Mouse (Mus musculus): Measurements from ENCODE around the gene Dyrk1b.
A peak's percentile ranks its signal among the peaks of the same experiment; 100 is the strongest.
"Not testable (repeated sequence)": the region's sequence is repeated elsewhere in the genome, so short reads cannot be mapped to it uniquely, and the experiment has no call there.

The Dyrk1b gene

DNA sequence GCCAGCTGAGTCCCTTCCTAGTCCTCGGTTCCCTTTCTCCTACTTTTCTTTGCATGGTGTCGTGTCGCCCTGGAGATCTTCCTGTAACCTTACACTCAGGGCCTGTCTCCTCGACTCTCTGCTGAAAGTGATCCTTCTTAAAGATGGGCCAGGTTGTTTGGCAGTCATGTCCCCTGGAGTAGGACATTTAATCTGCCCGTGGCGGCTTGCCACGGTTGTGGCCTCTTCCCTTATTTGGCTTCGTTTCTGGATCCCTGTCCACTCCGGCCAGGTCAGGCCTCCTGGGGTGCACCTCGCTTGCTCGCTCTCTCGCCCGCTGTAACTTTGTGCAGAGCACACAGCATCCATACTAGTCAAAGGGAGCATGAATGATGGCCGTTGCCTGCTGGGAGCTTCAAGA is 17.3 kb downstream of the Dyrk1b start:
- DNase-seq: no peak

- DNase-seq: no peak
Measured at GRCm38 (mm10) chr7:28199054-28199453, 19.8 kb downstream of the Dyrk1b start.

DNA sequence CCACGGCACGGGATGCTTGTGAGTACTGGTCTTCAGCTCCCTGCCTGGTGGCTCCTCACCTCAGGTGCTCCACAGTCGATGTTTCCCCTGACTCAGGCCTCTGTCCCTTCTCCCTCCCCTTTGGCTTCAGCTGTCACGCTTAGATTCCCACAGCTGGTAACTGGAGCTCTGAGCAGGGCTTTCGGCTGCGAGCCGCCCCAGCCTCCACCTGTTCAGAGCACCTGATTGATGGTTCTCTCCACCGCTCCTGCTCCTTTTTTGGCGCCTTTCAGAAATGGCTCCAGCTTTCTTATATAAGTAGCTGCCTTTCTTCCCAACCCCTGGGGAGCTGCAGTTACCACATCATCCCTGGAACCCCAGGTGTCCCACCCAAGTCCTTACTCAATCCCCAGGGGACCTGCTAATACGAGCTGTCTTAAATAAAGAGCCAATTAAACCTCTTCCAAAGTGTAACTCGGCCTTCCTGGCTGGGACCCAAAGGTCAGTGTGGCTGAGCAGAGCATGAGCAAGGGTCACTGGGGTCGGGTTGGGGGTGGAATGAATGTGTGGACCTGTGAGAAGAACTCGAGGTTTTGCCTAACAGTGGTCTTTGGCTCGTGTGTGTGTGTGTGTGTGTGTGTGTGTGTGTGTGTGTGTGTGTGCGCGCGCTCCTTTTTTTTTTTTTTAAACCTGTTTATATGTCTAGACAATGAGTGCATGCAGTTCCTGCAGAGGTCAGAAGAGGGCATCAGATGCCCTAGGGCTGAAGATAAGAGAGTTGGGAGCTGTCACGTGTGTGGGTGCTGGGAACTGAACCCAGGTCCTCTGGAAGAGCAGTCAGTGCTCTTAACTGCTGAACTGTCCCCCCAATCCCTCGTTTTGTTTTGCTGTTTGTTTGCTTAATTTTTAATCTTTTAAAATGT is 24.2 kb downstream of the Dyrk1b start:
- DNase-seq: peak; percentile 78

DNA sequence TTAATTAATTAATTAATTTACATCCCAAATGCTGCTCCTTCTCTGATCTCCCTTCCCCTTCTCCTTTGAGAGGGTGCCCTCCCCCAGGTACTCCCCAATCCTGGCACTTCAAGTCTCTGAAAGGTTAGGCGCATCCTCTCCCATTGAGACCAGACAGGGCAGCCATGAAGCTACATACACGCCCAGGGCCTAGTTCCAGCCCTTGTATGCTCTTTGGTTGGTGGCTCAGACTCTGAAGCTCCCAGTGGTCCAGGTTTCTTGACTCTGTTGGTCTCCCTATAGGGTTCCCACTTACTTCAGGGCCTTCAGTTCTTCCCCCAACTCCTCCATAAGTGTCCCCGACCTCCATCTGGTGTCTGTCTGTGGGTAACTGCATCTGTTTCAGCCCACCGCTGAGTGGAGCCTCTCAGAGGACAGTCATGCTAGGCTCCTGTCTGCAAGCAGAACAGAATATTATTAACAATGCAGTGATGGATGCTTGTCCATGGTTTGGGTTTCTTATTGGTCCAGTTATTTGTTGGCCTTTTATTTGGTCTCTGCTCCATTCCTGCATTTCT is 26.9 kb downstream of the Dyrk1b start:
- DNase-seq: no peak

- no peak for DNase-seq
Measured at GRCm38 (mm10) chr7:28208396-28208987, 29.2 kb downstream of the Dyrk1b start.

DNA sequence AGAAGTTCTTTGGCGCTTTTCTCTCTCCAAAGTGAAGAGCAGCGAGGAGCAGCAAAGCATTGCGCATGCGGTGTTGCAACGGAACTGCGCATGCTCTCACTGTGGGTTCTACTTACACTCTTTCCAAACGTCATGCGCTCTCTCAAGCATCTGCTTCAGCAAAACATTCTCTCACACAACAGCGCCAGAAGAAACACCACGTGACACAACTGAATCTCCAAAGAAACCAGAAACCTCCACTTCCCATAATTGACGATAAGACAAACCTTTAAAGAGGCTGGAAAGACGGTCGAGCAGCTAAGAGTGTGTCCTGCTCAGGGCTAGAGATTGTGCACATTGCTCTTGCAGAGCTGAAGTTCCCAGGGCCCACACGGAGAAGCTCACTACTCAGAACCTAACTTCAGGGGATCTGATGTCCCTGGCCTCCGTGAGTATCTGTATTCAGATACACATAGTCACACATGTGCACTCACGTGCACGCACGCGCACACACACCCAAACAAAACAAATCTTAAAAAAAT is 29.8 kb downstream of the Dyrk1b start:
- DNase-seq: peak; percentile 69

GRCm38 (mm10) chr7:28210731-28211130 is 31.5 kb downstream of the Dyrk1b start:
- DNase-seq: no peak

DNA sequence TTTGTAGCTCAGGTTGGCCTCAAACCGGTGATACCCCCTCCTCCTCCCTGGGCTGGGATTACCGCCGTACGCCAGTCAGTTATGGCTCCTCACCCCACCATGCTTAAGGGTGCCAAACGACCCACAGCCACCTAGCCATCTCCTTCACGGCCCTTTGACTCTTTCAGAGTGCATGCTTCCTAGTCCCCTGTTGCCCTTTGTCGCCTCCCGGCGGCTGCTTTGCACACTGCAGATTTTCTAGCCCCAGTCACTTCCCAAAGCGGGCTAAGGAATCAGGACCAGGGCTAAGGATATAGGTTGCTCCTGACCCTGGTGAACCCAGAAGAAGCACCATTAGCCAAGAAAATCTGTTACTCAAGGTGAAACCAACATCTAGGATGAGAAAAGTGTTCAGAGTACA is 34.9 kb downstream of the Dyrk1b start:
- DNase-seq: peak; percentile 58

DNA sequence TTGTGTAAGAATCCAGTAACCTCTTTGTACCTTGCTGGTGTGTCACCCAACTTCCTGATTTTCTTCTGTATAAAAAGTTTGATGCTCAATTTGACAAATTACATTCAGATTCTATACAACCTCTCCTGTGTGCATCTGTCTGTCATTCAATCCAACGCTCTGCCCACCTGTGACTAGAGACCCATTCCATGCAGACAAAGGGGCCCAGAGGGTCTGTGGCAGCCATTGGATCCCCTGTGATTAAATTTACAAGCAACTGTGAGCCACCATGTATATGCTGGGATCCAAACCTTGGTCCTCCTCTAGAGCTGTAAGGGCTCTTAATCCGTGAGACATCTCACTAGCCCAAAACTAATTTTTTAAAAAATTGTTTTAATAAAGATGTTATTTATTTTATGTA is 36.7 kb downstream of the Dyrk1b start:
- not testable (repeated sequence) for DNase-seq

GRCm38 (mm10) chr7:28217811-28218210 is 38.5 kb downstream of the Dyrk1b start:
- not testable (repeated sequence) for DNase-seq

- DNase-seq: peak; percentile 84
Measured at GRCm38 (mm10) chr7:28218951-28219740, 39.9 kb downstream of the Dyrk1b start.

- DNase-seq: not testable (repeated sequence)
Measured at GRCm38 (mm10) chr7:28226836-28227235, 47.6 kb downstream of the Dyrk1b start.

- DNase-seq: not testable (repeated sequence)
Measured at GRCm38 (mm10) chr7:28227421-28227820, 48.2 kb downstream of the Dyrk1b start.

All from kidney, adult 11 months (tissue).